Mouse (Mus musculus) spleen, postnatal 36 days (tissue): ENCODE results near the gene Fcho2.

ENCODE experiments used
- DNase-seq, 2 experiments: peaks; one replicate each; pipeline ENCODE4 v3.0.0; 2022; ENCODE audit warnings: low spot score in 2 of 2, mixed read lengths in 1 of 2

Fcho2 gene

DNA sequence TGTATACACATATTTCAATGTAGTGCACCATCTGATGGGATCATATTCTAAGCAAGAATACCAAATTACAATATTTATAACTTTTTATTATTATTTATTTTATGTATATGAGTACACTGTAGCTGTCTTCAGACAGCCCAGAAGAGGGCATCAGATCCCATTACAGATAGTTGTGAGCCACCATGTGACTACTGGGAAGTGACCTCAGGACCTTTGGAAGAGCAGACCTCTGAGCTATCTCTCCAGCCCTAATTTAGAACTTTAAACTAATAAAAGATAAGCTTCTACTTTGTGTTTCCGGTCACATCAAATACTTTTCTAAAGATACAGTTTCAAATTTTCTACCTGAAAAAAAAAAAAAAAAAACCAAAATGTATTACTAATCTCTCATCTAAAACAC, 6.2 kb downstream of the Fcho2 start:
- no peak for DNase-seq

DNA sequence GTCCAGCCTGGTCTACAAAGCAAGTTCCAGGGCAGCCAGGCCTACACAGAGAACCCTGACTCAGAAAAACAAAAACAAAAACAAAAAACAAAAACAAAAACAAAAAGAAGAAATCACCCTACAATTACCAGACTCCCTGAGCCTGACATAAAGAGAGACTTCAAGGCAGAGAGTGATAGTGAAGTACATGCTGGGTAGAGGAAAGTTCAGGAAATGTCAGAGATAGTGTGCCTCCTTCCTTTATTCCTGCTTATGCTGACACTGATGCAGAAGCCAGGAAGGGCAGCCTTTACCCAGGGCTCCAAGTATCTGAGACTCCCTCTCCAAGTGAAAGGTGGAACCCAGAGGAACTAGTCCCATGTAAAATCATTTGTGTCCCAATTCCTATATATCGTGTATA, 10.8 kb downstream of the Fcho2 start:
- DNase-seq, result no peak

DNA sequence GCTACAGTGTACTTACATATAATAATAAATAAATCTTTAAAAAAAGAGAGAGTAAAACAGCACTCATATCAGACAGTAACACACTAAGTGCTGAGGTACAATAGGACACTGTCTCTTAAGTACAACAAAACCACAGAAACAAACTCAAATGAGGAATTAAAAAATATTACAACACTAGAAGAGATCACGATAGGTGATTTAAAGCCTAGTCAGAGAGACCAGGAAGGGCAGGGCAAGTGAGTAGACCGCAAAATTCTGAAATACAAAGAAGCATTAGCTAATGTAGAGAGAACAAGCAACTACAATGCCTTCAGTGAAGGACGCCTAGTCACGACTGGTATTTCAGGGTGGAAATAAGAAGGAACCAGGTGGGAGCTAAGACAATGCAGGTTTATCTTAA, 11.6 kb downstream of the Fcho2 start:
- DNase-seq, result no peak

DNA sequence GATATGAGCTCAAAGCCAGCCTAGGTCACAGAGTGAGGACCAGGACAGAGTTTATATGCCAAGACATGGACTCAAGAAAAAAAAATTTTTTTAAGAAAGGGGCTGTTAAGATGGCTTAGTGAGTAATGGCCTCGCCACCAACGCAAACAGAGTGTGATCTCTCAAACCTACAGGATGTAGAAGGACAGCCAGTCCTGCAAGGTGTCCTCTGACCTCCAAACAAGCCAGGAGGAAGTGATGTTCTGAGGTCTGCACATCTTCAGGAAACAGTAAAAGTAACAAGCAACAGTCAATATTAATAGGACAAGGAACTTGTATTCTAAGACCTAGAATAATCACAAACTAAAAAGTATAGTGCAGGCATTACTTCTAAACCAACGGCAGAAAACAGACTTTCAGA, 12.3 kb downstream of the Fcho2 start:
- DNase-seq, result no peak

DNA sequence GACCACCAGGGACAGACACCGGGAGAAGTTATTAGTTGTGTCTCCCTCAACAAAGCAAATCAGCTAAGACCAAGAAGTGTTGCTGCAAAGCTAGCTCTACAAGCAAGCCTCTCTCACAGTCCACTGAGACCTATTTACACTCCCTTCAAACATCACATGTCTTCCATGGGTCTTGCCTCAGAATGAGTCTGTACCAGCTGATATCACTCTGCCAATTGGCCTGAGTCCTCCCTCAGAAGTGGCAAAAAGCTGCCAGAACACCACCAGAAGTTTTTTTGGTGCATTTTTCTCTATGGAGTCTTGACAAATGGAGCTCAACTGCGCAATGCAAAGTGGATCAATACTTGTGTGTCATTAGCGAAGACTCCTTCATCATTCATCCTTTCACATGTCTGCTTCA, 19.7 kb downstream of the Fcho2 start:
- no peak for DNase-seq

DNA sequence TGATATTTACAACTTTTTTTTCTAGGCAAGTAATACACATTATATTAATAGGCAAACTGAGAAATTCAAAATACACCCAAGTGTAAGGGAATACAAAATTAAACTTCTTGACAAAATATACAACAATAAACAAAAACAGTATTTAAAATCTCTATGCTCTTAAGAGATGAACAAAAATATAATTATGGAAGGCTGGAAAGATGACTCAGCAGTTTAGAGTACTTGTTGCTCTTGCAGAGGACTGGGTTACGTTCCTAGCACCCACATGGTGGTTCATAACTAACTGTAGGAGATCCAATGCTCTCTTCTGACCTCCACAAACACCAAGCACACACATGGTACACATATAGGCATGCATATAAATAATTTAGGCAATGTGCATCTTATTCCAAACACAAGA, 22.4 kb downstream of the Fcho2 start:
- DNase-seq, result no peak

DNA sequence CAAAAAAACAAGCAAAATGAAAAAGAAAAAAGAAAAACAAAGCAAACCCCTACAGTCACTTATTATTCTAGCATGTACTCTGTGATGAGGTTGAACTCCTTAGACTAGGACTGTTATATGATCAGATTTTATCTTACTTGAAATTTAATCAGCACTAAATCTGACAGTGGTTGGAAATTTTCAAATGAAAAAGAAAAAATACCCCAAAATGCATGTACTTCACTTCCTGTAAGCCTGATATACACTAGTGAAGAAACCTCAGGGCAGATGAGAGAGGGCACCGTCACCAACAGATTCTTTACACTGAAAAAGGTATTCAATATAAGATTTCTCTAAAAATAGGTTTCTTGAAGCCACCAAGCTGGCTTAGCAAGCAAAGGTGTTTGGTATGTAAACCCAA, 23.6 kb downstream of the Fcho2 start:
- DNase-seq, result no peak

DNA sequence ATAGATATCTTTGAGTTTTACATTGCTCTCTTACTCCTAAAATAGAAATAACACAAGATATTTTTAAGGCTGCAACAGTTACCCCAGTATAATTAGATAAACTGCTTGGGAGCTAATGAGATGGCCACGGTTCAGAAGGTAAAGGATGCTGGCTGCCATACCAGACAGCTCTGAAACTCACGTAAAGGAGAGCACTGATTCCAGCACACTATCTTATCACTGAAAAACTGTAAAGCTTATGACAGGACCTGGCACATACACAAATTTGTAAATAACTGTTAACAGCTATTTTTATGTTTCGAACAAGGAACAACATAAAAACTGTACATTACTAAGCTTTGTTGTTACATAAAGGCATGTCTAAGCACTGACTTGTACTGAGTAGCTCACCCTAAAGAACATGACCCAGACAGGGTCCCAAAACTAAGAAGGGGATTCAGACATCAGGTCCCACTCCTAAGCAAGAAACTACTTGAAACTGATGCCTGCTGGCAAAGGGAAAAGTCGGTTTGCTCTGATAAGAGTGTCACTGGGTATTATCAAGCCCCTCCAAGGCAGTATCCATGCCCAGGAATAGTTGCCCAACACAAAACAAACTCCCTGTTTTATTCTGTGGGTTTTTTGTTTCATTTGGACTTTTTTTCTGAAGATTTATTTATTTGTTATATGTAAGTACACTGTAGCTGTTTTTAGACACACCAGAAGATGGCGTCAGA, 28.1 kb downstream of the Fcho2 start:
- no peak for DNase-seq

DNA sequence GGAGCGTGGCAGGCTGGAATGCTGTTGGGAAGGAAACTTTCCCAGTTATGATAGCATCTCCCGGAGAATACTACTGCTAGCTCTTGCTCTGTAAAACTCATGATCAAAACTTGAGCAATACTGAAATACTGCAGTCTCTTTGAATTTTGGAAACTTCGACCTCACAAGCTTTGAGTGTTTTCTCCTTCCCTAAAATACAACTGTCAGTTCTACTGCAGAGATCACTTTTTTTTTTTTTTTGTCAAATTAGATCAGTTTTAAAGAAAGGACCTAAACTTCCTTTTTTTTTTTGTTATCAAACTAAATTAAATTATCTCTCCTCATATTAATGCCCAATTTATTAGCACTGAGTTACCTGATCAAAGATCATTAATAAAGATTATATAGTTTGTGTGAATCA, 37.3 kb downstream of the Fcho2 start:
- no peak for DNase-seq

DNA sequence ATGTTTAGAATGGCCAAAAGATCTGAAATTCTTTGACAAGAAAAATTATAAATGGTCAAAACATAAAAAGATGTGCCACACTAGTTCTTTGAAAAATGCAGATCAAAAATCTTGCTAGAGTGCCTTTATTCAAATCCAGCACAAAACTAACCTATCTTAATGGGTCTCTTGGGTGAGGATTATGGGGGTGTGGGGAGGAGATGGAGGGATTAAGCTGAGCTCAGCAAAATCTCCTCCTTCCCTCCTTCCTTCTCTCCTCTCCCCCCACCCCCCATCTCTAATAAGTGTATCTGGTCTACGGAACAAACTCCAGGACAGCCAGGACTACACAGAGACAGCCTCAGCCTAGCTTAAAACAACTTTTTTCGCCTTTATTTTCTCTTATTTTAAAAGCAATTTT, 43.8 kb downstream of the Fcho2 start:
- no peak for DNase-seq

DNA sequence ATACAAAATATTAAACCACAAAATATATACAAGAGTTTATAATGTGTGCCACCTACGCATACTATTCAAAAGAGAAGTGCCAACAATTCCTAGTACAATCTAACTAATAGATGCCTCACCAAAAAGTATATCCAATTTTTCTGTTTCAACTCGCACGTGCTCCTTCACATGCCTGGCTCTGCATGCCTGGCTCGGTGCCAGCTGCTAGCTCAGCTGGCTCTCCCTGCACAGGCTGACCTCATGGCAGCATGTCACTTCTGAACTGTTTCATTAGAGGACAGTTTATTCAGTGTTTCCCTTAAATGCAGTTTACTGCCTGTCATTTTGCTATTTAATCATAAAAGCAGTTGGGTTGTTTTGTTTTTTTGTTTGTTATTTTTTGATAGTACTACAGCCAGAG, 46.9 kb downstream of the Fcho2 start:
- peak; percentile 8 to 9 for DNase-seq

DNA sequence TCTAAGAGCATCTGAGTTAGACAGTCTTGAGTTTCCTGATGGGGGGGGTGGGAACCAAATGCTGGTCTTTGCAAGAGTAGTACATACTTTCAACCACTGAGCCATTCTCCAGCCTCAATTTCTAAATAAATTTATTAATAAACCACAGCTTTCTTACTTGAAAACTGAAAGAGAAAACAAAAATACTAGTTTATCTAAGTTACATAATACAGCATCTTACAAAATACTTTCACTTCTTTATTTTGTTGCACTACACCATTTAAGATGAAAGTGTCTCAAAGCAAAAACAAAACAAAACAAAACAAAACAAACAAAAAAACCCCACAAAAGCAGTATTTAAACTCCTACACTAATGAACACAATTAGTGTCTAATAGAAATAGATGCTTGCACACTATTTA, 53.5 kb downstream of the Fcho2 start:
- no peak for DNase-seq

DNA sequence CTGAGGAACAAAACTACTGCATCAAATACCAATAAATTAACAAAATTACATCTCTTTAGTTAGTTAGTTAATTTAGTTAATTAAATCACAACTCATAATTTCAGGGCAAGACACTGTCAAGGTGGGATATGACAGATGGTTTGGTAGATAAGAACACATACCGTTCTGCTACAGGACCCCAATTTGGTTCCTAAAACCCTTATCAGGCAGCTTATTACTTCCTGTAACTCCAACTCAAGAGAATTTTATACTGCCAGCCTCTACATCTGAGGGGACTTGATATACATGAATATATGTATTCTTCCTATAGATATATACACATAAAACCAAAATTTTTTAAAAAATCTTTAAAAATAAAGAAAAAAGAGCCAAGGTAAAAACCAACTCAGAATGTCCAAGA, 59.4 kb downstream of the Fcho2 start:
- DNase-seq, result no peak

DNA sequence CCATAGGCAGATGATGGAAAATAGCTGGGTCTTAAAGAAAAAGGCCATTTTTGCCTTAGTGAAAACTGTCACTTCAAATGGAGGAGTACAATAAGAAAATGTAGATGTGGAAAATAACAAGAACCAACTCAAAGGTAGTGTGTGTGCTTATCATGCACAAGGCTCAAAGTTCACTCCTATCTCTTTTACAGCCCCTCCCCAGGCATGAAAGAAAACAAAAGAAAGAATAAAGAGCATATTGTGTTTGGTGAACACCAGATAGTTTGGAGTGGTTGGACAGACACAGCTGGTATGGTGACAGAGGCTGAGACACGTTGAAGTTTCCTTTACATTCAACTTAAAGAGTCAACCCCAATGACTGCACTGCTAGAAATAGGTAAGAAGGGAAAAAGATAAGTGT, 70.6 kb downstream of the Fcho2 start:
- no peak for DNase-seq

DNA sequence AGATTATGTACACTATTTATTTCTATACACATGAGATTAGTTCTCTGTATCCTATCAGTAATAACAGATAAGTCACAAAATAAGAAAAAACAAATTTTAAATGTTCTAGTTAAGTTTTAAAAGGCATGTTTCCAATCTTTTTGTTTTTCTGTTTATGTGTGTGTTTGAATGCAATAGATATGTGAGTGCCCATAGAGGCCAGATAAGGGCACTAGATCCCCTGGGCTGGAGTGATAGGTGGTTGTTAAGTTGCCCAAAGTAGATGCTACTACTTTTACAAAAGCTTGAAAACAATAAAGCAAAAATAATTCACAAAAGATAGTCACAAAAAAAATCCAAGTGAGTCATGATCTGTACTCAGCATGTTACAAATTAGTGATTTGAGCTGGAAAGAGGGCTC, 71.4 kb downstream of the Fcho2 start:
- DNase-seq, result no peak

DNA sequence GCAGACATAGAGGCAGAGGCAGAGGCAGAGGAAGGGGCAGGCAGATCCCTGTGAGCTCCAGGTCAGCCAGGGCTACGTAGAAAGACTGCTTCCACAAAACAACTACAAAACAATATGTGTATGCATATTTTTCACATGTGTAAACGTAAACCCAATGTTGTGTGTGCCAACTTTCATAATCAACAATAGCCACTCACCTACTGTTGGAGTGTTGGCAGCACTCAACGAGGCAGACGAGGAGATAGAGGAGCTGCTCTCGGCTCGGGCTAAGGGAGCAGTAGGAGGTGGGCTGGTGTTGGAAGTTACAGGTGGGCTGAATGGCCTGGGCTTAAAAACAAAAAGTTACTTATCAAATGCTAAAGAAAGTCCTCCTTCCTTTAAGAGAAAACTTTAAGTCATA, 72.0 kb downstream of the Fcho2 start:
- DNase-seq, result no peak

DNA sequence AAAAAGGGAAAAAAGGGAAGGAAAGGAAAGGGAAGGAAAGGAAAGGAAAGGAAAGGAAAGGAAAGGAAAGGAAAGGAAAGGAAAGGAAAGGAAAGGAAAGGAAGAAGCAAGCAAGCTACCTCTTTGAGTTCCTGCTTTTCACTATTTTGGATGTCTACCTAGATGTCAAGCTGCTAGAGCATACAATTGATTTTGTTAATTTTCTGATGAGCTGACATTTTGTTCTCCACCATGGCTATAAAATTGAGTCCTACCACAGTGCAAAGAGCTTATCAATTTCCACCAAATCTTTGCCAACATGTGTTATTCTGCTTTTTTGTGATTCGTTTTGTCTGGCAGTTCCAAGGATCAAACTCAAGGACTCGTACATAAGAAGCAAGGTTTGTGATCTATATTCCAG, 77.0 kb downstream of the Fcho2 start:
- no peak for DNase-seq

DNA sequence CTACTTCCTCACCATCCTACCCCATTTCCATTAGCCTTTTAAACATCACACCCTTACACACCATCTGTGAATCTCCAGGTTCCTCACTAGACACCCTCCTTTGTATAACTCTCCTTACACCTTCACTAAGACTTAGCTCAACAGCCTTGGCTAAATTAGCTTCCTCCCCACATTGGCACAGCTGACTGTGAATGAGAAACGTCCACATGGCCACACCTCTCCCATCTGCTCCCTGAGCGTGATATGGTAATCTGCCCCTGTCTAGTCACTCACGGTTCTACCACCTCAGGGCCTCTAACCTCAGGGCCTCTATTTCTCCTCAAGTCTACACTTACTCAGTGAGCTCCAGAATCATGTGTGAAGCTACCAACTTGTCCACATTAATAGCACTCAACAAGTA, 82.0 kb downstream of the Fcho2 start:
- DNase-seq, result no peak

DNA sequence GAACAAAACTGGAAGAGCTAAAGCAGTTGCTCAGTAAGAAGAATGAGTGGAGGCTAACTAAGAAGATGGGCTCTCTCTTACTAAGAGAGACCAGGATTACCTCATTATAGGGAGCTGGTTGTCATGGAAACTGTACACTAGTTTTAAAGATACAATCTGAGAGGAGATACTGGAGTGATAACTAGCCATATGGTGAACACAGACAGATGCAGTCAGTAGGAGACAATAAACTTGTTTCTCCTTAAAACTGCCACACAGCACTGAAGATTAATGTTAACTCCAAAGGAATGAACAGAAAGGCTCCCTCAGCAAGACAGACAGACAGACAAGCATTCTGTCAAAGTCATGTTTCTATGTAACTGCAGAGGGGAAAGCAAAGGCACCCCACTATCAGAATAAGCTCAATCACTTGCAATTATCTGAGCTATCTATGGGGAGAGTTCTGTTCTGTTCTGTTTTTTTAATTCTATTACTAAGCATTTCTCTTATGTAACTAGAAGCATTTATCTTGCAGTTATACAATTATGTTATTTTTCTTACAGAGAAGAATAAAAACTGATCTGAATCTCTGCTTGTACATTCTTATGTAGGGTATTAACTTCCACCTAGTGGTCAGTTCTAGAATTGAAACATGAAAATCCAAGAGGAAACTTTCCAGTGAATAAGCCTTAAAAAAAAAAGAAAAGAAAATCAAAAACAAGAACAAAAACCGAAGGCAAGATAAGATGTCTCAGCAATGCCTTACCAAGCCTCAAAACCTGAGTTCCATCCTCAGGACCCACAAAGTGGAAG, 85.8 kb downstream of the Fcho2 start:
- no peak for DNase-seq

DNA sequence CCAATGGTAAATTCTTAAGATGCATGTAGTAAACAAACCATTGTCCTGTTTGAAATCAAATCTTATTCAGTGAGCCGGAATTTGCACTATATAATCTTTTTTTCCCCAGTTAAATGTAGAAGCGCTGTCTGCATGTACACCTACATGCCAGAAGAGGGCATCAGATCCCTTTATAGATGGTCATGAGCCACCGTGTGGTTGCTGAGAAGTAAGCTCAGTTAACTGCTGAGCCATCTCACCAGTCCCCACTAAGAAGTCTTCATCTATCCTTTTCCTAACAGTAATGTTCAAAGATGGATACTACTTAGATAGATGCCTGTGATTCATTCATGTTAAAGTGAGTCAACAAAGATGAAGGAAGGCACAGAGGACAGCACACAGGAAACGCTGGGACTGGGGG, 88.8 kb downstream of the Fcho2 start:
- no peak for DNase-seq

DNA sequence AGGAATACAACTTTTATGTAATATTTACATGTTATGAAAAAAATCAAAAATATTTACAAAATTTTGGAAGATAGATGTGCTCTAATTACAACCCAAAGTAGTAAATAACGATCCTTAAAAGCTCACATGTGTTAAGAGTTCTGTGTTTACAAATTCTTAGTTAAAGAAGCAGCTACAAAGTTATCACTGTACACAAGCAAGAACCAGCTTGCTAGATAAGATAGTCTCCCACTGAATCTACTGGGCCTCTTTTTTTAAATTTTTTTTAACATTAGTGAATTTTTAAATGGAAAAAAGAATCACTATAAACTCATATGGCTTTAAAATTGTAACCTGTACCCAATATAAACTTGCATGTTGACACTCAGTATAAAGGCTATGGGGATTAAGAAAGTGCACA, 91.8 kb downstream of the Fcho2 start:
- no peak for DNase-seq

DNA sequence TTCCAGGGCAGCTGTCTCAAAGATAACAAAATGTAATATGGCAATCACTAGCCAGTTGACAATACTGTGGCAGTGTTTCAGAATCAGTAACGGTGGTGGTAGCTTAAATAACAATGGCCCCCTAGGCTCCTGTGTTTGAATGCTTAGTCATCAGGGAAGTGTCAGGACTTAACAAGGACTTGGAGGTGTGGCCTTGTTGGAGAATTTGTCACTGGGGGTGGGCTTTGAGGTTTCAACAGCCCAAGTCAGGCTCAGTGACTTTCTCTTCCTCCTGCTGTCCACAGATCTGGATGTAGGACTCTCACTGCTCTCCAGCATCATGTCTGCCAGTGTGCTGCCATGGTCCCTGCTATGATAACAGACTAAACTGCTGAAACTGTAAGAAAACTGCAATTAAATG, 93.0 kb downstream of the Fcho2 start:
- DNase-seq, result no peak

DNA sequence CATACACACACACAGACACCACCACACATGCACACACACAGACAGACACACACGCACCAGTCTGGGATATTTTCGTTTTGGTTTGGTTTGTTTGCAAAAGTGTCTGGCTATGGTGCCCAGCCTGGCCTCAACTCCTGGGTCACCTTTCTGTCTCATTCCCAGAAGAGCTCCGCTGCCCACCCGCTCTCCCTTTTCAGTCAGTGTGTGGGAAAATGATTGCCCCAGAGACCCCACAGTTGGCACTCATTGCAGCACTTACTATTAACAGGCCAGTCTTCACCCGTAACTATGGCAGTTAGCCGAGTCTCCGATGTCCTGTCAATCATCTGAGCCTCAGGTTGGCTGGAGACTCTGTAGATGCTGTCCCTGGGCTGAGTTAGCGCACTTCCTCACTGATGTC, 99.1 kb downstream of the Fcho2 start:
- DNase-seq, result no peak
